8 mouse cellular contexts compared by ENCODE assay signal in genomic region chr8:83900957-83901270, GRCm38 (mm10). TPM values are rescaled to one million over a fixed set of nuclear protein-coding genes. Genes with fewer than 3 reads are reported as not detected.
DNase-seq lines count a peak whose midpoint lies in the region; ATAC-seq and TF ChIP-seq lines count a peak whose summit lies in the region.

No protein-coding gene starts in this region.

- no peaks in the 10 kb centered on the region for H3K36me3 ChIP-seq in intestine, embryonic 15.5 days
- H3K36me3 ChIP-seq in lung, postnatal 0 days (ENCODE audit: insufficient read depth, low read length): no peaks in the 10 kb centered on the region
- H3K36me3 ChIP-seq in small intestine, adult 2 months (ENCODE audit: control insufficient read depth, insufficient read depth, low read length): no peaks in the 10 kb centered on the region

- no peak for TF ChIP-seq CTCF in lung, postnatal 0 days (IDR thresholded peaks at IDR 0.05)
- TF ChIP-seq CTCF in small intestine, adult 2 months (IDR thresholded peaks at IDR 0.05; ENCODE audit: extremely low read depth, insufficient read length, insufficient replicate concordance, low read depth, low read length): no peak

- H3K27ac ChIP-seq in intestine, embryonic 15.5 days: peak overlapping the region; percentile 97
- H3K27ac ChIP-seq in lung, postnatal 0 days (ENCODE audit: low read length): 0 out of 2 replicates have a peak overlapping the region, but pooled peaks have one; percentile 92
- no peak overlapping the region for H3K27ac ChIP-seq in small intestine, adult 2 months (ENCODE audit: insufficient read depth, low read depth, low read length)

- H3K4me1 ChIP-seq in intestine, embryonic 15.5 days (replicated peaks): peaks cover 47% of the 10 kb centered on the region
- H3K4me1 ChIP-seq in lung, postnatal 0 days (ENCODE audit: insufficient read depth, low read depth, low read length): no peaks in the 10 kb centered on the region
- H3K4me1 ChIP-seq in small intestine, adult 2 months (ENCODE audit: control insufficient read depth, insufficient read depth, insufficient read length, low read length): peaks cover 3% of the 10 kb centered on the region; the same call in 1 of the 2 replicates

- H3K4me2 ChIP-seq in intestine, embryonic 15.5 days (replicated peaks): peak overlapping the region; percentile 91
- peak overlapping the region; percentile 100 for H3K4me2 ChIP-seq in lung, postnatal 0 days (replicated peaks; ENCODE audit: low read depth, low read length)

- no peak for TF ChIP-seq POLR2A in small intestine, adult 2 months (IDR thresholded peaks at IDR 0.05; ENCODE audit: low read depth, low read length)

- no peak for DNase-seq in frontal cortex, postnatal 25 days (ENCODE audit: low spot score in 2 of 2)
- peak; percentile 70 for DNase-seq in CD4-positive helper T cell, adult 2 months (ENCODE audit: low read depth, low spot score)
- DNase-seq in cerebellum, postnatal 36 days: peak; percentile 58 to 73
- peak; percentile 30 for DNase-seq in lung, postnatal 0 days (ENCODE audit: low spot score)
- no peak for DNase-seq in spleen, postnatal 14 days (ENCODE audit: low spot score in 2 of 2)

- no peaks in the 10 kb centered on the region for H3K9me3 ChIP-seq in intestine, embryonic 15.5 days
- no peaks in the 10 kb centered on the region for H3K9me3 ChIP-seq in lung, postnatal 0 days (ENCODE audit: low read length)

- ATAC-seq in frontal cortex, adult (ENCODE audit: low TSS enrichment): peak; percentile 22
- no peak for ATAC-seq in intestine, embryonic 15.5 days
- no peak for ATAC-seq in lung, postnatal 0 days

- H3K9ac ChIP-seq in intestine, embryonic 15.5 days: peak overlapping the region; percentile 74
- peak overlapping the region; percentile 60 for H3K9ac ChIP-seq in lung, postnatal 0 days (replicated peaks; ENCODE audit: low read depth)

- TF ChIP-seq EP300 in lung, postnatal 0 days (IDR thresholded peaks at IDR 0.05): no peak

- under 1% methylated on average over 29 of the region's 40 CpGs for WGBS in intestine, embryonic 15.5 days
- 2% methylated on average over 13 of the region's 40 CpGs for WGBS in lung, postnatal 0 days
- WGBS in small intestine, adult 2 months: under 1% methylated on average over 35 of the region's 40 CpGs

- 0 out of 2 replicates have a peak, but pooled peaks cover 8% of the 10 kb centered on the region for H3K27me3 ChIP-seq in intestine, embryonic 15.5 days (replicated peaks)
- no peaks in the 10 kb centered on the region for H3K27me3 ChIP-seq in lung, postnatal 0 days (replicated peaks; ENCODE audit: insufficient read depth, low read length)
- H3K27me3 ChIP-seq in small intestine, adult 2 months (ENCODE audit: control insufficient read depth, insufficient read depth, low read length): peaks cover 20% of the 10 kb centered on the region

- H3K4me3 ChIP-seq in intestine, embryonic 15.5 days (replicated peaks): peak overlapping the region; percentile 87
- peak overlapping the region; percentile 81 for H3K4me3 ChIP-seq in lung, postnatal 0 days (ENCODE audit: low read depth, low read length)
- peak overlapping the region; percentile 77 for H3K4me3 ChIP-seq in small intestine, adult 2 months (ENCODE audit: low read depth, low read length)

RNA-seq across cellular contexts. Expression of gene Adgrl1, which starts 1.0 kb away (rescaled TPM):
- 11.0 and 13.4 TPM in 2 replicates for polyA plus RNA-seq in intestine, embryonic 15.5 days (2015; fragmentation: Nextera tagmentation; extraction: Ambion mirVana)
- 11.4 and 14.3 TPM in 2 replicates for polyA plus RNA-seq in lung, postnatal 0 days (2015; fragmentation: Nextera tagmentation; extraction: Ambion mirVana)
- 16.0 and 19.1 TPM in 2 replicates for polyA plus RNA-seq in small intestine, adult 2 months (2012; rRNA removed)

RNA-seq across cellular contexts. Expression of gene Gm10644, which starts 54.1 kb away (rescaled TPM):
- 0.44 and 0.47 TPM in 2 replicates for polyA plus RNA-seq in intestine, embryonic 15.5 days (2015; fragmentation: Nextera tagmentation; extraction: Ambion mirVana)
- polyA plus RNA-seq in lung, postnatal 0 days (2015; fragmentation: Nextera tagmentation; extraction: Ambion mirVana): 0.12 and 0.36 TPM in 2 replicates
- 0.43 and 0.44 TPM in 2 replicates for polyA plus RNA-seq in small intestine, adult 2 months (2012; rRNA removed)

RNA-seq across cellular contexts. Expression of gene Asf1b, which starts 54.4 kb away (rescaled TPM):
- polyA plus RNA-seq in intestine, embryonic 15.5 days (2015; fragmentation: Nextera tagmentation; extraction: Ambion mirVana): 57.8 and 60.9 TPM in 2 replicates
- 7.1 and 8.0 TPM in 2 replicates for polyA plus RNA-seq in lung, postnatal 0 days (2015; fragmentation: Nextera tagmentation; extraction: Ambion mirVana)
- 7.8 and 22.1 TPM in 2 replicates for polyA plus RNA-seq in small intestine, adult 2 months (2012; rRNA removed)

Comparison
In these comparisons a context has a peak if more than half of its experiments do, and no peak if none do; other contexts are left out.
1. DNase-seq: peak in CD4-positive helper T cell, adult 2 months (single experiment), cerebellum, postnatal 36 days (2 of 2) and lung, postnatal 0 days (single experiment); none in frontal cortex, postnatal 25 days (0 of 2) and spleen, postnatal 14 days (0 of 2).
2. Peak in every context shown above with its lines, with median percentiles within 50 percentile points of each other: H3K4me3 ChIP-seq.